Mouse (Mus musculus): ENCODE results near the gene Otos. TPM values are rescaled to one million over a fixed set of nuclear protein-coding genes. Genes with fewer than 3 reads are reported as not detected.

The Otos gene
- polyA plus RNA-seq, 1 experiment, result not detected

- TF ChIP-seq CTCF (IDR thresholded peaks at IDR 0.05; ENCODE audit: borderline replicate concordance, insufficient read depth, low read length) (no peak), POLR2A (IDR thresholded peaks at IDR 0.05; ENCODE audit: low read depth, low read length) (no peak)
- Histone ChIP-seq H3K27ac (ENCODE audit: insufficient read depth, low read length) (no peak overlapping the region), H3K4me1 (ENCODE audit: control insufficient read depth, insufficient read depth, low read length) (no peaks in the 10 kb centered on the region), H3K4me3 (ENCODE audit: insufficient read depth, low read length) (no peak overlapping the region)
Measured at GRCm38 (mm10) chr1:92675932-92676675, 27.5 kb upstream of the Otos start.

GRCm38 (mm10) chr1:92673258-92673782 is 24.7 kb upstream of the Otos start:
- Histone ChIP-seq H3K4me3 (ENCODE audit: insufficient read depth, low read length) (no peak overlapping the region), H3K4me1 (ENCODE audit: control insufficient read depth, insufficient read depth, low read length) (no peaks in the 10 kb centered on the region), H3K27ac (ENCODE audit: insufficient read depth, low read length) (no peak overlapping the region; the same call in 1 of the 2 replicates)
- TF ChIP-seq CTCF (IDR thresholded peaks at IDR 0.05; ENCODE audit: borderline replicate concordance, insufficient read depth, low read length) (no peak), POLR2A (IDR thresholded peaks at IDR 0.05; ENCODE audit: low read depth, low read length) (no peak)

- TF ChIP-seq POLR2A (IDR thresholded peaks at IDR 0.05; ENCODE audit: low read depth, low read length), result no peak
- TF ChIP-seq CTCF (IDR thresholded peaks at IDR 0.05; ENCODE audit: borderline replicate concordance, insufficient read depth, low read length), result no peak
Measured at GRCm38 (mm10) chr1:92671326-92671725, 22.7 kb upstream of the Otos start.

GRCm38 (mm10) chr1:92669430-92669829 is 20.8 kb upstream of the Otos start:
- no peaks in the 10 kb centered on the region for H3K4me1 ChIP-seq (ENCODE audit: control insufficient read depth, insufficient read depth, low read length)
- no peak overlapping the region for H3K4me3 ChIP-seq (ENCODE audit: insufficient read depth, low read length)
- no peak overlapping the region for H3K27ac ChIP-seq (ENCODE audit: insufficient read depth, low read length)
- TF ChIP-seq POLR2A (IDR thresholded peaks at IDR 0.05; ENCODE audit: low read depth, low read length), result no peak
- TF ChIP-seq CTCF (IDR thresholded peaks at IDR 0.05; ENCODE audit: borderline replicate concordance, insufficient read depth, low read length), result no peak

More at GRCm38 (mm10) chr1:92671326-92671725, 22.7 kb upstream of the Otos start:
- no peak overlapping the region for H3K4me3 ChIP-seq (ENCODE audit: insufficient read depth, low read length)
- H3K27ac ChIP-seq (ENCODE audit: insufficient read depth, low read length), result no peak overlapping the region
- H3K4me1 ChIP-seq (ENCODE audit: control insufficient read depth, insufficient read depth, low read length), result no peaks in the 10 kb centered on the region

GRCm38 (mm10) chr1:92667106-92667505 is 18.5 kb upstream of the Otos start:
- Histone ChIP-seq H3K27ac (ENCODE audit: insufficient read depth, low read length) (no peak overlapping the region), H3K4me1 (ENCODE audit: control insufficient read depth, insufficient read depth, low read length) (no peaks in the 10 kb centered on the region), H3K4me3 (ENCODE audit: insufficient read depth, low read length) (no peak overlapping the region)
- no peak for TF ChIP-seq POLR2A (IDR thresholded peaks at IDR 0.05; ENCODE audit: low read depth, low read length)
- no peak for TF ChIP-seq CTCF (IDR thresholded peaks at IDR 0.05; ENCODE audit: borderline replicate concordance, insufficient read depth, low read length)

GRCm38 (mm10) chr1:92659392-92659791 is 10.8 kb upstream of the Otos start:
- Histone ChIP-seq H3K27ac (ENCODE audit: insufficient read depth, low read length) (no peak overlapping the region), H3K4me1 (ENCODE audit: control insufficient read depth, insufficient read depth, low read length) (no peaks in the 10 kb centered on the region), H3K4me3 (ENCODE audit: insufficient read depth, low read length) (no peak overlapping the region)
- TF ChIP-seq CTCF (IDR thresholded peaks at IDR 0.05; ENCODE audit: borderline replicate concordance, insufficient read depth, low read length) (no peak), POLR2A (IDR thresholded peaks at IDR 0.05; ENCODE audit: low read depth, low read length) (no peak)

- TF ChIP-seq CTCF (IDR thresholded peaks at IDR 0.05; ENCODE audit: borderline replicate concordance, insufficient read depth, low read length), result no peak
- no peak for TF ChIP-seq POLR2A (IDR thresholded peaks at IDR 0.05; ENCODE audit: low read depth, low read length)
- H3K4me3 ChIP-seq (ENCODE audit: insufficient read depth, low read length), result no peak overlapping the region
- H3K27ac ChIP-seq (ENCODE audit: insufficient read depth, low read length), result no peak overlapping the region
- H3K4me1 ChIP-seq (ENCODE audit: control insufficient read depth, insufficient read depth, low read length), result no peaks in the 10 kb centered on the region
Measured at GRCm38 (mm10) chr1:92657025-92657820, 8.6 kb upstream of the Otos start.

GRCm38 (mm10) chr1:92654676-92655075 is 6.0 kb upstream of the Otos start:
- Histone ChIP-seq H3K27ac (ENCODE audit: insufficient read depth, low read length) (no peak overlapping the region), H3K4me1 (ENCODE audit: control insufficient read depth, insufficient read depth, low read length) (no peaks in the 10 kb centered on the region), H3K4me3 (ENCODE audit: insufficient read depth, low read length) (no peak overlapping the region)
- no peak for TF ChIP-seq POLR2A (IDR thresholded peaks at IDR 0.05; ENCODE audit: low read depth, low read length)
- no peak for TF ChIP-seq CTCF (IDR thresholded peaks at IDR 0.05; ENCODE audit: borderline replicate concordance, insufficient read depth, low read length)

GRCm38 (mm10) chr1:92653179-92653578 is 4.5 kb upstream of the Otos start:
- Histone ChIP-seq H3K4me1 (ENCODE audit: control insufficient read depth, insufficient read depth, low read length) (no peaks in the 10 kb centered on the region), H3K4me3 (ENCODE audit: insufficient read depth, low read length) (no peak overlapping the region), H3K27ac (ENCODE audit: insufficient read depth, low read length) (no peak overlapping the region)
- TF ChIP-seq POLR2A (IDR thresholded peaks at IDR 0.05; ENCODE audit: low read depth, low read length) (no peak), CTCF (IDR thresholded peaks at IDR 0.05; ENCODE audit: borderline replicate concordance, insufficient read depth, low read length) (no peak)

- H3K27ac ChIP-seq (ENCODE audit: insufficient read depth, low read length), result no peak overlapping the region
- H3K4me1 ChIP-seq (ENCODE audit: control insufficient read depth, insufficient read depth, low read length), result no peaks in the 10 kb centered on the region
- TF ChIP-seq POLR2A (IDR thresholded peaks at IDR 0.05; ENCODE audit: low read depth, low read length) (no peak), CTCF (IDR thresholded peaks at IDR 0.05; ENCODE audit: borderline replicate concordance, insufficient read depth, low read length) (no peak)
- no peak overlapping the region for H3K4me3 ChIP-seq (ENCODE audit: insufficient read depth, low read length)
Measured at GRCm38 (mm10) chr1:92651467-92651866, 2.8 kb upstream of the Otos start.

All from embryonic fibroblast, embryonic 13.5 days (primary cell).